Mouse (Mus musculus) neural tube, embryonic 11.5 days (tissue): ENCODE data around the gene 2610318N02Rik. TPM values are rescaled to one million over a fixed set of nuclear protein-coding genes. Genes with fewer than 3 reads are reported as not detected.

Experiments used
- ATAC-seq: fragments of 200-750 bp; cut with Nextera tagmentation; 2 replicates; pipeline ENCODE4 v1.8.0; 2017; ENCODE audit warnings: moderate number of reproducible peaks, mild to moderate bottlenecking, moderate TSS enrichment, moderate library complexity; ENCODE audit not compliant: insufficient read depth, low FRiP score, low TSS enrichment
- DNase-seq: peaks from one replicate; pipeline ENCODE4 v3.0.0-alpha.2; 2015; ENCODE audit warnings: low spot score
- H3K27ac ChIP-seq: fragments of 300-500 bp; sonication (generic); 2 replicates; pipeline ENCODE4 v1.5.1; 2014; ENCODE audit warnings: low read depth, mild to moderate bottlenecking, low read length
- H3K27me3 ChIP-seq: fragments of 300-500 bp; sonication (generic); 2 replicates; pipeline ENCODE4 v1.6.1; 2014; ENCODE audit warnings: mild to moderate bottlenecking, low read length, mixed read lengths; ENCODE audit not compliant: control insufficient read depth, insufficient read depth
- H3K36me3 ChIP-seq: fragments of 300-500 bp; sonication (generic); 2 replicates; pipeline ENCODE4 v1.6.1; 2014; ENCODE audit warnings: mild to moderate bottlenecking, low read length, moderate library complexity, mixed read lengths; ENCODE audit not compliant: control insufficient read depth, insufficient read depth
- H3K4me1 ChIP-seq: fragments of 300-500 bp; sonication (generic); 2 replicates; pipeline ENCODE4 v1.6.1; 2014; ENCODE audit warnings: low read length, mixed read lengths; ENCODE audit not compliant: control insufficient read depth, insufficient read depth
- H3K4me2 ChIP-seq: fragments of 300-500 bp; sonication (generic); 2 replicates; pipeline ENCODE4 v1.6.1; 2014; ENCODE audit warnings: low read depth, mild to moderate bottlenecking, moderate library complexity
- H3K4me3 ChIP-seq: fragments of 300-500 bp; sonication (generic); 2 replicates; pipeline ENCODE4 v1.5.1; 2014; ENCODE audit warnings: low read depth, low read length
- H3K9ac ChIP-seq: fragments of 300-500 bp; sonication (generic); 2 replicates; pipeline ENCODE4 v1.6.1; 2014; ENCODE audit warnings: mild to moderate bottlenecking, low read length
- H3K9me3 ChIP-seq: fragments of 300-500 bp; sonication (generic); 2 replicates; pipeline ENCODE4 v1.6.1; 2016; ENCODE audit warnings: low read length; ENCODE audit not compliant: control insufficient read depth
- WGBS: fragments of 180-500 bp; shearing (Covaris S2); extraction: QIAGEN DNeasy Blood & Tissue Kit; methylation state at CpG from one replicate; pipeline ENCODE4 v1.1.7; 2014; 5-methylcytosine and 5-hydroxymethylcytosine counted together
- polyA plus RNA-seq: library from polyadenylated mRNA; unstranded; fragments of >200 nt; fragmentation: Nextera tagmentation; extraction: Ambion mirVana; gene quantifications from 2 replicates; pipeline ENCODE4 v1.2.1, GENCODE M21; 2014

The 2610318N02Rik gene
- polyA plus RNA-seq, 1 experiment from 2014 or later: 105 TPM

DNA sequence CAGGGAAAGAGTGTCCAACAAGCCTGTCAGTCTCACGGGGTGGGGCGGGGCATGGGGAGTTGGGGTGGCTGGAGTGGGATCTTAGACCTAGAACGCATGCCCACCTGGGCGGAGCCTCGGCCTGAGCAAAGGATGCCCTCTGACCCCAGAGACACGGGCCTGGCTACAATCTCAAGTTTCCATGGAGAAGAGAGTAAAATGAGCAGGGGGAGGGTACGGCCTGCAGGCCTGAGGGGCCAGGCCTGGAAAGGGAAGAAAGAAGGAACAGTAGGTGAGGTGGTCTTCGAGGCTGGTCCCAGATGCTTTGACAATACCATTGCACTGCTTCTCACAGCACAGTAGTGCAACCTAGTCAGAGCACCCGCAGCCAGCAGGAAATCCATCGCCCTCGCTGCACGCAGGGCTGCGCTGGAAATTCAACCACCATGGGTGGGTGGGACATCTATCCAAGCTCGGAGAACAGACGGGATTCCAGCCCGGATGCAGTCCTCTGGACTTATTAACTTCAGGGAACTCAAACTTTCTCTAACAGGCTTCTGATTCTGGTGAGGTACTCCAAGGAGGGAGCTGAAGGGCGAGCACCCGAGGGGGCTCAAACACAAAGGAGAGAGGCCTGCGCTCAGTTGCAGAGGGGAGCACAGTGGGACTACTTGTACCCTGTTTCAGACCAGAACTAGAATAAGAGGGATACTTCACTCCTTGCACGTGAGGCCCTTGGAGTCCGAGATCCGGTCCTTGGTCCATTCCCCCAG lies 672 bp downstream of the 2610318N02Rik start:
- Histone ChIP-seq H3K36me3 (peaks cover 7% of the 10 kb centered on the region; the same call in 1 of the 2 replicates), H3K4me2 (peak overlapping the region; percentile 93), H3K4me3 (peak overlapping the region; percentile 70), H3K9me3 (no peaks in the 10 kb centered on the region), H3K9ac (peak overlapping the region; percentile 75), H3K27ac (peak overlapping the region; percentile 64), H3K4me1 (peaks cover 11% of the 10 kb centered on the region; the same call in 1 of the 2 replicates), H3K27me3 (no peaks in the 10 kb centered on the region)
- peak; percentile 27 for ATAC-seq
- peak; percentile 72 for DNase-seq
- WGBS: 1% methylated on average over 22 of the region's 22 CpGs

DNA sequence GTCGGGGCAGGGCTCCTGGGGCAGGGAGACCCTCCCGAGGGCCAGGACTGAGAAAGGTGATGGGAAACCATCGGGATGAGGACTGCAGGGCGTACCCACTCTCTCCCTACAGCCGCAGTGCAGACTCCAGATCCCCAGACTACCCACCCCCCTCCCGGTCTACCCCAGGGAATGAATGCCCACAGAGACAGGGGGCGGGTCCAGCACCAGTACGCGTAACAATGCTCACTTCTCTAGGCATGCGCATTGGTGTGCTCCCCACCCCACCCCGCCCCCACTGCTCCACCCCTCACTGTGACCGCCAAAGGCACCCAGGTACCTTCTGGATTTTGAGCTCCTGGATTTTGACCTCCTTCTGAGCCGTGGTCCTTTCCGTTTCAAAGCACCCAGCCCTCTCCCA lies 3.4 kb downstream of the 2610318N02Rik start:
- no peak overlapping the region for H3K4me3 ChIP-seq
- peaks cover 11% of the 10 kb centered on the region; the same call in 1 of the 2 replicates for H3K4me1 ChIP-seq
- no peak for ATAC-seq
- peak overlapping the region; percentile 20; the same call in 1 of the 2 replicates for H3K4me2 ChIP-seq
- no peaks in the 10 kb centered on the region for H3K27me3 ChIP-seq
- no peak overlapping the region for H3K27ac ChIP-seq
- H3K36me3 ChIP-seq: peaks cover 7% of the 10 kb centered on the region; the same call in 1 of the 2 replicates
- H3K9me3 ChIP-seq: no peaks in the 10 kb centered on the region
- H3K9ac ChIP-seq: 0 out of 2 replicates have a peak overlapping the region, but pooled peaks have one; percentile 18
- WGBS: 53% methylated on average over 14 of the region's 14 CpGs
- no peak for DNase-seq

DNA sequence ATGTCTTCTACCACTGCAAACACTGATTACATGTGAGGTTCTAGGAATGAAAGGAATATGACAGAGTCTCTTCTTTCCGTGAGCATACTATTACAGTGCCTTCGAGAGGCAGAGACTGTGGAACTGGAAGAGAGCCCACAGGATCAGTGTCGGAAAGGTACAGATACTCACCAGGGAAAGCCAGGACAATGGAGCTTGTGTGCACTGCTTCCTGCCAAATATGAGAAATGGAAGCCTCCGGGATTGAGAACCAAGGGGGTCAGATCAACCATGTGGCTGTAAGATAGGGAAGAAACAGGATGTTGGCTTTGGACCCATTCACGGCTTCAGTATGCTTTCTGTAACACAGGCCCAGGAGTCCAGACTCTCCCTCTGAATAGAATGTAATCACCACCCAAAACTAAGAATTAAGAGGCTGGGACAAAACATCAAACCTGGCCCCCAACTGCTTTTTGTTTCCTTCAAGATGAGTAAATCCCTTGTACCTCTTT lies 7.6 kb downstream of the 2610318N02Rik start:
- Histone ChIP-seq H3K9ac (no peak overlapping the region), H3K36me3 (peaks cover 13% of the 10 kb centered on the region), H3K4me1 (peaks cover 3% of the 10 kb centered on the region; the same call in 1 of the 2 replicates), H3K27ac (no peak overlapping the region), H3K27me3 (no peaks in the 10 kb centered on the region), H3K9me3 (no peaks in the 10 kb centered on the region), H3K4me2 (no peak overlapping the region), H3K4me3 (no peak overlapping the region)
- DNase-seq: no peak
- 94% methylated on average over 5 of the region's 5 CpGs for WGBS
- ATAC-seq: no peak

DNA sequence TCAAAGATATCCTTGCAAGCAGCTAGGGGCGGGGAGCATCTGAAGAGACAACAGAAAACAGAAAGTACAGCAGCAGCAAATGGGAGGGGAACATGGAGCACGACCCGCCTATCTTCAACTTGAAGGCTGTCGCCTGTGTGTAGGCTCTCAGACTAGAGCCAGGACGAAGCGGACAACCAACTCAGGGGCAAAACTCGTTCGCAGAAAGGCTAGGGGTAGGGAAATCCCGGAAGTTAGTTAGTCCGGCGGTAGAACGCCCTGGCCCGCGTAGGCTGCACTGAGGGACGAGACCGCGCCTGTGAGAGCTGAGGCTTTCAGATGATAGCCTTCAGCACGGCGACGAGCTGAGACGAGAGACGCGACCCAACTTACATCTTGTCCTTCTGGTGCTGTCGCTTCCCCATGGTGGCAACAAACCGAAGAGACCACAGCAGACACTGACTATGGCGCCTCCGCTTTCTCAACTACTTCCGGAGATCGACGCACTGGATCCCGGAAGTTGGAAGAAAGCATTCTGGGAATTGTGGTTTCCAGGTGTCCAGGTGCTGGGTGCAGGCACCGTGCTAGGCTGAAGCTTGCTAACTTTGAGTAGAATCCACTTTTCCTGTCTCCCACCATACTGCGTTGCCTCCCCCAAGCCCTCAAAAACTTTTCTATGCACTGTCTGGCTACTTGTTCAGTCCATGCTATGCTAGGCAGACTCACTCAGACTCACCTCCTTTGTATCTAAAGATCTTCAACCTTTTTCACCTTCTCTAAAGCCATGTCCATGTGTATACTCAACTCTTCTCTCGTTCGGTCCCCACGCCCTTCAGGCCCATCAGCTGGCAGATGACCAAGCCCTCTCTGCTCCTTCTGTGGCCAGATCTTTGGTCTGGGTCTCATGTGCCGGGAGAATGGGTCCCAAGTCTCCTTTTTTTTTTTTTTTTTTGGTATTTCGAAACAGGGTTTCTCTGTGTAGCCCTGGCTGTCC lies 13.9 kb downstream of the 2610318N02Rik start, which contains the start of gene Ppil2:
Gene Ppil2 (minus strand): TSS at position 487 of the 973 bp plus-strand sequence.
- H3K36me3 ChIP-seq: peaks cover 7% of the 10 kb centered on the region; the same call in 1 of the 2 replicates
- H3K9me3 ChIP-seq: no peaks in the 10 kb centered on the region
- peaks cover 4% of the 10 kb centered on the region for H3K4me1 ChIP-seq
- DNase-seq: peak; percentile 80
- peak within 1 kb of the TSS; percentile 66 for H3K4me2 ChIP-seq
- 7% methylated on average over 37 of the region's 38 CpGs for WGBS
- peak within 1 kb of the TSS; percentile 92 for H3K4me3 ChIP-seq
- H3K27ac ChIP-seq: no peak within 1 kb of the TSS
- peak within 1 kb of the TSS; percentile 76 for H3K9ac ChIP-seq
- H3K27me3 ChIP-seq: no peaks in the 10 kb centered on the region
- peak; percentile 87 for ATAC-seq

DNA sequence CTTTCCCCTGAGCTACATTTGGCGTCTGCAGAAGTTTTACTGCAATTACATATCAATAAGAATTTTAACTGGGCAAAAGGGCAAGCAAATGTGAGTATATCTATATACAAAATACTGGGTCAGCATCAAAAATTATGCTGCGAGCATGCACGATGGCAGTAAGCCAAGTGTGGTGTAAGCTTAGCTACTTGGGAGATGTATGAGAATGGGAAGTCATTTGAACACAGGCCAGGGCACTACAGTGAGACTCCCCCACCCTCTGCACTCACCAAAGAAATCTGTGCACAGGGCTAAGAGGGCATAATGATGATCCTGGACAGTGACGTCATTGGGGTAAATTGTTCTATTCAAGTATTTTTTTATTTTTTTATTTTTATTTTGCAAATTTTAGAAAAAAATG lies 20.4 kb downstream of the 2610318N02Rik start:
- Histone ChIP-seq H3K4me2 (no peak overlapping the region), H3K9me3 (no peaks in the 10 kb centered on the region), H3K27me3 (no peaks in the 10 kb centered on the region), H3K36me3 (peaks cover 7% of the 10 kb centered on the region), H3K4me3 (no peak overlapping the region), H3K9ac (no peak overlapping the region), H3K27ac (no peak overlapping the region), H3K4me1 (no peaks in the 10 kb centered on the region)
- WGBS: 95% methylated on average over 4 of the region's 4 CpGs
- DNase-seq: no peak
- no peak for ATAC-seq

DNA sequence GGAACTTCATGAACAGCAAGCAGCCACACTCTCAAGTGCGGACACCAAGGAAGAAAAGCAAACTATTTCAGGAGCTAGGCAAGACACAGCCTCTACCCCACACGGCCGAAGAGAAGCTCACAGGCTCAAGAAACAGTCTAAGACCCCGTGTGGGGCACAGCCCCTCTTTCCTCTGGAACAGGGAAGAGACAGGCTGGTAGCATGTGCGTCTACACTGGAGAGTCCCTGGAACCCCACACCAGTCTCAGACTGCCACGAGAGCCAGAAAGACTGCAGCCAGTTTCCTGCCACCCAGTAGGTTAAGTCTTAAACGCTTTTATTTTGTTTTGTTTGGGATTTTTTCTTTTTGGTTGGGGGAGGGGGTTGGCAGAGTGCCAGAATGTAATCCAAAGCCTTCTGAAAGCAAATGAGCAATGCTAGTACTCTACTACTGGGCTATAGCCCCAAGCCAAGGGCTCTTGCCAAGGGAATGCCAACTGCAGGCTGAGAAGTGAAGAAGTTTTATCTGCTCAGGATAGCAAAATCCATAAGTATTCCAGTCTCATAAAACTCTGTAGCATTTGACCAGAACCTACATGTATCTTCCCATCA lies 22.2 kb downstream of the 2610318N02Rik start:
- H3K4me3 ChIP-seq: no peak overlapping the region
- no peaks in the 10 kb centered on the region for H3K4me1 ChIP-seq
- H3K9me3 ChIP-seq: no peaks in the 10 kb centered on the region
- no peak overlapping the region for H3K27ac ChIP-seq
- 82% methylated on average over 7 of the region's 7 CpGs for WGBS
- ATAC-seq (no peak), DNase-seq (no peak)
- H3K9ac ChIP-seq: no peak overlapping the region
- H3K27me3 ChIP-seq: no peaks in the 10 kb centered on the region
- H3K36me3 ChIP-seq: peaks cover 9% of the 10 kb centered on the region
- no peak overlapping the region for H3K4me2 ChIP-seq

DNA sequence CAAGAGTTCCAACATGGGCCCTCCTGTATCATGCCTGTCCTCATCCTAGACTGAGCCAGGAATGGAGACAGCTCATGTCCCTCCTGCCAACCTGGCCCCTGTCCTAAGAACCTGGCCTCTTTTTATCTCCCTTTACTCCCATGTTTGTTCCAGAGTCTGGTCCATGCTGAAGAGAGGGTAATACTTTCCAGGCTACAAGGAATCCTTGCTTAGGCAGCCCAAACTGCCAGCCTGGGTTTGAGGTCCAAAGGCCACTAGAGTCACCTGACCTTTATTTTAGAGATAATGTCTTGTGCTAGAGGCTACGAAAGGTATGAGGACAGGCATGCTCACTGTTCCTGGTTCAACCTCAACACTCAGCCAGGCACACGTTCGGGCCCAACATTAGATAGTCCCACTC lies 28.0 kb downstream of the 2610318N02Rik start:
- H3K27ac ChIP-seq: no peak overlapping the region
- no peak overlapping the region for H3K4me2 ChIP-seq
- DNase-seq: no peak
- no peak for ATAC-seq
- H3K9ac ChIP-seq: no peak overlapping the region
- no peaks in the 10 kb centered on the region for H3K27me3 ChIP-seq
- H3K36me3 ChIP-seq: peaks cover 27% of the 10 kb centered on the region
- no peaks in the 10 kb centered on the region for H3K9me3 ChIP-seq
- no peak overlapping the region for H3K4me3 ChIP-seq
- WGBS: 93% methylated on average over 3 of the region's 3 CpGs
- no peaks in the 10 kb centered on the region for H3K4me1 ChIP-seq

DNA sequence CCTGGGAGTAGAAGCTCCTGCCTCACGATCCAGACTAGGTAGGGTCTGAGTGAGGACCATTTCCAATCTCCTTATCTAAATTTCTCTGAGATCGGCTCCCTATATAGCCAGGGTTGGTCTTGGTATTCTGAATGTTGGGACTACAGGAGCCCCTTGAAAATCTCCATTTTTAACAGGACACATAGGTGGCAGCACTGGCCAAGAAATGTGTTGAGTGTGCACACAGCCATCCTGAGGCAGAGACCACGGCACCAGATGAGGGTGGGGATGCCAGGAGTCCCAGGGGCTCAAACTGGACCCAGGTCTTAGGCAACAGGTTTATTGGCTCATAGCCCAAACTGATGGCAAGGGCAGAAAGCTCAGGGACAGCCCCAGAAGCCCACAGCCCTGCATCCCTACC lies 36.6 kb downstream of the 2610318N02Rik start:
- Histone ChIP-seq H3K9me3 (no peaks in the 10 kb centered on the region), H3K4me3 (no peak overlapping the region), H3K9ac (no peak overlapping the region), H3K27ac (no peak overlapping the region), H3K36me3 (peaks cover 27% of the 10 kb centered on the region), H3K4me2 (no peak overlapping the region), H3K4me1 (no peaks in the 10 kb centered on the region), H3K27me3 (no peaks in the 10 kb centered on the region)
- no peak for ATAC-seq
- no peak for DNase-seq
- WGBS: 83% methylated on average over 3 of the region's 3 CpGs
